Mouse (Mus musculus) testis, adult 2 months (tissue): ENCODE data around the gene Hes3.

ENCODE experiments used
- CTCF ChIP-seq: fragments of 200-500 bp; IDR thresholded peaks from 2 replicates; pipeline ENCODE4 v1.5.1; 2012; ENCODE audit warnings: low read depth, mild to moderate bottlenecking, inconsistent platforms, low read length, moderate library complexity; ENCODE audit not compliant: control insufficient read depth, insufficient read depth, insufficient replicate concordance
- POLR2A ChIP-seq: fragments of 200-500 bp; IDR thresholded peaks from 2 replicates; pipeline ENCODE4 v1.6.1; 2012; ENCODE audit warnings: low read depth, mild to moderate bottlenecking, inconsistent platforms, low read length, moderate library complexity; ENCODE audit not compliant: control insufficient read depth

- TF ChIP-seq CTCF (no peak), POLR2A (peak; percentile 17; the same call in 1 of the 2 replicates)
Observed at GRCm38 (mm10) chr4:152274681-152275131, 16.8 kb downstream of the Hes3 start.
